Mouse (Mus musculus) C2C12 (cell line): Measurements from ENCODE around the gene Flna. TPM values are rescaled to one million over a fixed set of nuclear protein-coding genes. Genes with fewer than 3 reads are reported as not detected.

Experiments used
- H3K27me3 ChIP-seq: one replicate; pipeline ENCODE4 v1.6.1; 2011; ENCODE audit not compliant: control insufficient read depth, insufficient read depth, insufficient read length
- H3K36me3 ChIP-seq: one replicate; pipeline ENCODE4 v1.6.1; 2011; ENCODE audit not compliant: control insufficient read depth, insufficient read depth
- H3K4me3 ChIP-seq: one replicate; pipeline ENCODE4 v1.5.1; 2011; ENCODE audit warnings: mild to moderate bottlenecking, control low read depth; ENCODE audit not compliant: poor library complexity, insufficient read depth, severe bottlenecking
- H3K79me2 ChIP-seq: one replicate; pipeline ENCODE4 v1.6.1; 2011; ENCODE audit not compliant: control insufficient read depth, insufficient read depth
- H3K79me3 ChIP-seq: one replicate; pipeline ENCODE4 v1.6.1; 2011; ENCODE audit warnings: low read depth, control low read depth
- H3ac ChIP-seq: one replicate; pipeline ENCODE3; 2011; ENCODE audit warnings: low read depth; ENCODE audit not compliant: control insufficient read depth, insufficient read length
- CEBPB ChIP-seq: IDR thresholded peaks from one replicate; pipeline ENCODE4 v1.6.1; 2011; ENCODE audit warnings: low read depth, mild to moderate bottlenecking, control low read depth, moderate library complexity
- CTCF ChIP-seq: IDR thresholded peaks from one replicate; pipeline ENCODE4 v1.5.1; 2011; ENCODE audit not compliant: control insufficient read depth, insufficient read depth, insufficient read length
- FOSL1 ChIP-seq: IDR thresholded peaks from one replicate; pipeline ENCODE4 v1.8.0; 2011; ENCODE audit warnings: mild to moderate bottlenecking, low read length; ENCODE audit not compliant: poor library complexity, insufficient read depth, severe bottlenecking
- MAX ChIP-seq: IDR thresholded peaks from one replicate; pipeline ENCODE4 v1.6.1; 2011; ENCODE audit warnings: mild to moderate bottlenecking, control low read depth
- MYOD1 ChIP-seq: IDR thresholded peaks from one replicate; pipeline ENCODE4 v1.6.1; 2011; ENCODE audit warnings: low read depth; ENCODE audit not compliant: control insufficient read depth, insufficient read length
- MYOG ChIP-seq: IDR thresholded peaks from one replicate; pipeline ENCODE4 v1.6.1; 2011; ENCODE audit not compliant: control insufficient read depth, insufficient read length; ENCODE audit errors: extremely low read depth
- USF1 ChIP-seq: IDR thresholded peaks from one replicate; pipeline ENCODE4 v1.6.1; 2011; ENCODE audit warnings: low read depth, mild to moderate bottlenecking, control low read depth, moderate library complexity
- polyA plus RNA-seq: library from polyadenylated mRNA; unstranded; fragments of >200 nt; fragmentation: generic; extraction: Trizol; gene quantifications from one replicate; pipeline ENCODE4 v1.2.1, GENCODE M21; 2012; ENCODE audit warnings: missing spikeins

Flna gene
- polyA plus RNA-seq, 1 experiment = 1,024 TPM

DNA sequence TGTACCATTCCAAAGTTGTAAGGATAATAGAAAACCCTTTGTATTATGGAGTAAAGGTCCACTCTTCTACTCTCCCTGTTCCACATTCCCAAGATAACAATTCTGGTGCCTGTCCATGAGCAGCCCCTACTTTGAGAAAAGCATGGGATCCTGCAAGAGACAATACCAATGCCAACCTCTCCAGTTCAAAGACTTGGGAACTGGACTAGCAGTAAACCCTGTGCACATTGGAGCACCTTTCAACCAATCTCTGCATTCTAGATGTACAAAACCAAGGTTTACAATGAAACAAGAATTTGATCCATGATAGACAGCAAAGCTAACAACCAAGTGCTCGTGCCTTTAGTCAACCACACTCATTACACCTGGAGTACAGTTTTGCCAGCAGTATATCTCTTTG, 4.5 kb downstream of the Flna start:
- Histone ChIP-seq H3K79me2 (peaks cover 86% of the 10 kb centered on the region), H3K79me3 (peaks cover 63% of the 10 kb centered on the region), H3K4me3 (peak overlapping the region; percentile 58), H3K27me3 (no peaks in the 10 kb centered on the region), H3K36me3 (peaks cover 47% of the 10 kb centered on the region), H3ac (peak overlapping the region; percentile 92)
- TF ChIP-seq USF1 = no peak

DNA sequence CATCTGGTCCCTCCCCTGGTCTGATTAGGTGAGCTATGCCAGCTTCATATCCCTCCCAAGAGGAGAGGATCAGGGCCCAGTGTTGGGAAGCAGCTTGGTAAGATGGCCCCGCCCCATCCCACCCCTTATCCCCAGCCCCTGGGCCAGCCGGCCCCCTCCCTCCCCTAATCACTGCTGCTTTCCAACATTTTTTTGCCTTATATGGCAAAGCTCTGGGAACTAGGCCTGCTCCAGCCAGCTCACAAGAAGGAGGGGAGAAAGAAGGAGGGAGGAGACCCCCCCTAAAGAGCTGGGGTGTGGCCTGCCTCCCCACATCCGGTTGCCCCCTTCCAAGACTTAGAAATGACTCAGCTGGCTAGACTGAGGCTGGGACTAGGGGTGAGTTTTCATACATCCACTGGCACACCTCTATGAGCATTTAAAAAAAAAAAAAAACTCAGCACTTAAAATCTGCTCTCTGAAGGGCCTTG, 5.0 kb downstream of the Flna start:
- Histone ChIP-seq H3K79me2 (peaks cover 91% of the 10 kb centered on the region), H3K4me3 (peak overlapping the region; percentile 58), H3K79me3 (peaks cover 67% of the 10 kb centered on the region), H3K36me3 (peaks cover 51% of the 10 kb centered on the region), H3K27me3 (no peaks in the 10 kb centered on the region), H3ac (peak overlapping the region; percentile 66)
- TF ChIP-seq CEBPB (no peak), MAX (no peak), MYOG (no peak), USF1 (no peak), CTCF (no peak), FOSL1 (no peak), MYOD1 (no peak)

DNA sequence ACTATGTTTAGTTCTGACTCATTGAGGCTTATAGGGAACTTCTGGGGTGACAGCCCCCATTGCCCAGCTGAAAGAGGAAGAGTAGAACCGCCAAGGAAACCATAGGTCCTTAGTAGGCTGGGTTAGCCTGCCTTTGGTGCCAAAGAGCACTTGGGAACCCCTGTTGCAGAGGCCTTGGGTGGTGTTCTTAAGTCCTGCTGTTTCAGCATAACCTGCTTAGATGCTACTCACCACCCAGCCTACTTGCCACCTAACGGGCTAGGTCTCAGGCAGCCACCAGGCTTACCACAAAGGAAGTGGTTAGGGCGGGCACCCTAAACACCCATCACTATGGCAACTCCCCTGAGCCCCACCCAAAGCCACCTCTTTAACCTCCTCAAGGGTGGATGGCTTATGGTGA, 5.8 kb downstream of the Flna start:
- Histone ChIP-seq H3K4me3 (peak overlapping the region; percentile 58), H3K36me3 (peaks cover 59% of the 10 kb centered on the region)
- TF ChIP-seq CEBPB = no peak
- TF ChIP-seq MYOD1 = no peak
- no peak for TF ChIP-seq CTCF
- no peak for TF ChIP-seq MAX
- TF ChIP-seq MYOG = no peak

DNA sequence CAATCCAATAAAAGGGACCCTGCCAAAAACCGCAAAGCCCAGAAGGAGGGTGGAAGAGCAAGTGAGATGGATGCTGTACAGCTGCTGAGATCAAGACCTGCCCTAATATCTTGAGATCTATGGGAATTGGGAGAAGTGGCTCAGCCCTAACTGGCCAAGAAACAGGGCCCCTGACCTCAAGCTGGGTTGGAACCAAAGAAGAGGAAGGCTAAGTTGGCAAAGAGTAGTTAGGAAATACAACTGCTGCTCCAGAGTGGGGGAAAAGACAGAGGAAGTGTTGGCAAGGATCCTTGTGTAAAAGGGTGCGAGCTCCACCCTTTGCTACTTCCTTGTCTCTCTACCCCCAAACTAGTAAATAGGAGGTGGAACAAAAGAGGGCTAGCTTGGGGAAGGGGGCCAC, 6.2 kb downstream of the Flna start:
- peak overlapping the region; percentile 58 for H3K4me3 ChIP-seq

More for the DNA sequence above, 5.8 kb downstream of the Flna start:
- Histone ChIP-seq H3K79me2 (peaks cover 93% of the 10 kb centered on the region), H3K79me3 (peaks cover 73% of the 10 kb centered on the region), H3K27me3 (no peaks in the 10 kb centered on the region), H3ac (peak overlapping the region; percentile 67)

DNA sequence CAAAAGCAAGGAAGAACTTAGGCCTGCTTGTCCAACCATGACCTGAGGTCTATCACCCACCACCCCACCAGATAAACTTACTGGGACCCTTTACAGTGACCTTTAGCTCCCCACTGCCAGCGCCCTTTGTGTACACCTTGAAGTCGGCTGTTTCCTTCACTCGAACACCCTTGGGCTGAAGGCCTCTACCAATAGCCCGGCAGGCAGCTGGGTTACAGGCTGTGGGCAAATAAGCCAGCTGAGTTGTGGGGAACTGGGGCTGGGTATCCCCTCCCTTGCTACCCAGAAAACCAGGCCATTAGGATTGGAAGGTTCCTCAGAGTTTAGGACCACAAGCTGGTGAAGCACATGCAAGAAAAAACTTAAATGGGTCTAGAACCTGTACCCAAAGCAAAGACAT, 9.3 kb downstream of the Flna start:
- TF ChIP-seq FOSL1 (no peak), MAX (no peak), CTCF (no peak), USF1 (no peak), CEBPB (no peak), MYOD1 (no peak), MYOG (no peak)
- Histone ChIP-seq H3K79me2 (peaks cover 92% of the 10 kb centered on the region), H3K36me3 (peaks cover 89% of the 10 kb centered on the region), H3K27me3 (no peaks in the 10 kb centered on the region), H3K79me3 (peaks cover 65% of the 10 kb centered on the region), H3ac (no peak overlapping the region), H3K4me3 (no peak overlapping the region)

More for the DNA sequence above, 6.2 kb downstream of the Flna start:
- no peaks in the 10 kb centered on the region for H3K27me3 ChIP-seq
- H3ac ChIP-seq = peak overlapping the region; percentile 67
- H3K36me3 ChIP-seq = peaks cover 63% of the 10 kb centered on the region
- H3K79me2 ChIP-seq = peaks cover 91% of the 10 kb centered on the region
- H3K79me3 ChIP-seq = peaks cover 74% of the 10 kb centered on the region
- no peak for TF ChIP-seq FOSL1
- TF ChIP-seq CEBPB = no peak
- TF ChIP-seq CTCF = no peak
- no peak for TF ChIP-seq MYOD1
- no peak for TF ChIP-seq MAX
- no peak for TF ChIP-seq USF1
- TF ChIP-seq MYOG = no peak

DNA sequence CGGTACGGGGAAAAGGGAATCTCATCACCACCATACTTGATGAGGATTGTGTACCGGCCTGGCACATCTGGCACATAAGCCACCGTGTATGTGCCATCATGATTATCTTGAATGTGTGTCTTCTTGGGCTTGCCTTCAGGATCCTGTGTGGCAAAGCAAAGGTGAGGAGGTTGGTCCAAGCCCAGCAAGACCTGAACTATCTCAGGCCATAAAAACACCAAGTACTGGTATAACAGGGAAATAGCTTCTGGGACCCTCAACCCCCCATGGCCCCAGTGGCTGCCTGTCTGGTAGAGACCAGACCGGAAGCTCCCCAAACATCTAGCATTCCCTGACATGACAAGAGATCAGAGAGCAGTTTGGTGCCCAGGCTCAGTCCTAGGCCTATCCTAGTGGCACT, 16.4 kb downstream of the Flna start:
- TF ChIP-seq MAX = no peak
- no peak for TF ChIP-seq MYOD1
- TF ChIP-seq CEBPB = no peak
- TF ChIP-seq FOSL1 = no peak
- H3K27me3 ChIP-seq = no peaks in the 10 kb centered on the region
- peaks cover 93% of the 10 kb centered on the region for H3K36me3 ChIP-seq
- H3K79me3 ChIP-seq = peaks cover 14% of the 10 kb centered on the region
- H3K79me2 ChIP-seq = peaks cover 56% of the 10 kb centered on the region
- H3ac ChIP-seq = no peak overlapping the region
- H3K4me3 ChIP-seq = no peak overlapping the region
